Mouse (Mus musculus): Measurements from ENCODE around the gene Clcf1. TPM values are rescaled to one million over a fixed set of nuclear protein-coding genes. Genes with fewer than 3 reads are reported as not detected.

Gene Clcf1
- total and polyA plus RNA-seq, 3 experiments: 0.42 to 2.3 TPM; not detected in 1

GRCm38 (mm10) chr19:4218784-4219183, 4.7 kb downstream of the Clcf1 start:
- TF ChIP-seq GATA1 (IDR thresholded peaks at IDR 0.05; ENCODE audit: low read depth, low read length) (no peak), ZKSCAN1 (IDR thresholded peaks at IDR 0.05; ENCODE audit: low read depth, low read length) (no peak), TCF12 (IDR thresholded peaks at IDR 0.05; ENCODE audit: low read depth, low read length) (no peak), CHD1 (IDR thresholded peaks at IDR 0.05; ENCODE audit: low read depth, low read length) (no peak), POLR2AphosphoS5 (IDR thresholded peaks at IDR 0.05; ENCODE audit: borderline replicate concordance, low read depth, low read length) (no peak), MAFK (IDR thresholded peaks at IDR 0.05; ENCODE audit: borderline replicate concordance, low read depth, low read length) (no peak), TAL1 (IDR thresholded peaks at IDR 0.05; ENCODE audit: low read length) (no peak), POLR2A (IDR thresholded peaks at IDR 0.05; ENCODE audit: control insufficient read depth in 1 of 2, insufficient read depth in 1 of 2, low read depth in 1 of 2, low read length in 2 of 2, poor library complexity in 1 of 2) (no peak), ZC3H11A (IDR thresholded peaks at IDR 0.05; ENCODE audit: low read depth, low read length) (no peak), UBTF (IDR thresholded peaks at IDR 0.05; ENCODE audit: borderline replicate concordance, insufficient read depth, low read depth, low read length) (no peak), EP300 (IDR thresholded peaks at IDR 0.05; ENCODE audit: low read depth in 1 of 2, low read length in 2 of 2) (no peak), CHD2 (IDR thresholded peaks at IDR 0.05; ENCODE audit: low read length) (no peak), MEF2A (IDR thresholded peaks at IDR 0.05; ENCODE audit: extremely low read depth, insufficient replicate concordance, low read depth, low read length, poor library complexity, severe bottlenecking) (no peak)
- peaks cover 8 to 11% of the 10 kb centered on the region in 2 experiments for H3K27me3 ChIP-seq (ENCODE audit: control insufficient read depth in 1 of 2, insufficient read depth in 2 of 2, low read length in 2 of 2)
- H3K36me3 ChIP-seq (ENCODE audit: control insufficient read depth in 1 of 2, insufficient read depth in 2 of 2, low read length in 2 of 2): peaks cover 0 to 35% of the 10 kb centered on the region in 2 experiments; a peak in 2 of 4 replicates
- DNase-seq (ENCODE audit: low read depth, low spot score): no peak
- H3K4me1 ChIP-seq (ENCODE audit: control insufficient read depth in 1 of 2, insufficient read depth in 2 of 2, low read length in 2 of 2): peaks cover 16 to 38% of the 10 kb centered on the region in 2 experiments
- H3K9ac ChIP-seq (ENCODE audit: control insufficient read depth, low read depth, low read length, poor library complexity, severe bottlenecking): no peak overlapping the region
- H3K27ac ChIP-seq (ENCODE audit: control insufficient read depth, low read depth, low read length): no peak overlapping the region
- H3K4me3 ChIP-seq (ENCODE audit: control insufficient read depth in 1 of 2, insufficient read depth in 1 of 2, low read depth in 2 of 2, low read length in 2 of 2): no peak overlapping the region
- no peaks in the 10 kb centered on the region for H3K9me3 ChIP-seq (replicated peaks; ENCODE audit: insufficient read depth, low read length)
- H3K79me2 ChIP-seq (ENCODE audit: control insufficient read depth, insufficient read depth, low read length, poor library complexity): peaks cover 2% of the 10 kb centered on the region; the same call in 1 of the 2 replicates

- H3K36me3 ChIP-seq (ENCODE audit: control insufficient read depth in 1 of 2, insufficient read depth in 2 of 2, low read length in 2 of 2): peaks cover 0 to 32% of the 10 kb centered on the region in 2 experiments; a peak in 2 of 4 replicates
- no peak overlapping the region for H3K9ac ChIP-seq (ENCODE audit: control insufficient read depth, low read depth, low read length, poor library complexity, severe bottlenecking)
- no peak overlapping the region for H3K4me3 ChIP-seq (ENCODE audit: control insufficient read depth in 1 of 2, insufficient read depth in 1 of 2, low read depth in 2 of 2, low read length in 2 of 2)
- 0 out of 2 replicates have a peak overlapping the region, but pooled peaks have one; percentile 3 for H3K27ac ChIP-seq (ENCODE audit: control insufficient read depth, low read depth, low read length)
- peaks cover 2% of the 10 kb centered on the region in 2 experiments for H3K27me3 ChIP-seq (ENCODE audit: control insufficient read depth in 1 of 2, insufficient read depth in 2 of 2, low read length in 2 of 2)
- no peak for TF ChIP-seq SIN3A (IDR thresholded peaks at IDR 0.05; ENCODE audit: low read length)
- DNase-seq (ENCODE audit: low read depth, low spot score): no peak
- peaks cover 16 to 36% of the 10 kb centered on the region in 2 experiments for H3K4me1 ChIP-seq (ENCODE audit: control insufficient read depth in 1 of 2, insufficient read depth in 2 of 2, low read length in 2 of 2)
- H3K79me2 ChIP-seq (ENCODE audit: control insufficient read depth, insufficient read depth, low read length, poor library complexity): no peaks in the 10 kb centered on the region; the same call in 1 of the 2 replicates
- no peaks in the 10 kb centered on the region for H3K9me3 ChIP-seq (replicated peaks; ENCODE audit: insufficient read depth, low read length)
These were observed 5.9 kb downstream of the Clcf1 start for GRCm38 (mm10) chr19:4219943-4220342.

Measured in MEL (cell line).